Mouse (Mus musculus) embryo, embryonic 10.5 days (tissue): ENCODE data around the gene Pafah1b1.

ENCODE experiments used
- DNase-seq: peaks from one replicate; pipeline ENCODE4 v3.0.0-alpha.2; 2015; ENCODE audit warnings: low spot score

Gene Pafah1b1

DNA sequence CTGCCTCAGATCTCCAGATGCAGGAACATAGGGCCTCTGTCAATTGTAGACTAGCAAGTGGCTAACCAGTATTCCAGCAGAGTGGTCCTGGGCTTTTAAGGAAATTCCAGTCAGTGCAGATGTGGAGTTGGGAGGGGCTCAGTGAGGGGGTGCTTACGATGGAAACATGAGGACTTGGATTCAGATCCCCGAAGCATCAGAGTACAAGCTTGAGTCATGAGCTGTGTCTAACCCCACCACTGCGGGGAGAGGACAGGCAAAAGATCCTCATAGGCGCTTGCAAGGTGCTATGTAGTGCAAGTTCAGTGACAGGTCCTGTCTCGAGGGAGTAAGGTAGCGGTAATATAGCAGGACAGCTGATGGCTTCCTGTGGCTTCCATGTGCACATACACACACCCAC is 62.2 kb downstream of the Pafah1b1 start:
- DNase-seq, result no peak

DNA sequence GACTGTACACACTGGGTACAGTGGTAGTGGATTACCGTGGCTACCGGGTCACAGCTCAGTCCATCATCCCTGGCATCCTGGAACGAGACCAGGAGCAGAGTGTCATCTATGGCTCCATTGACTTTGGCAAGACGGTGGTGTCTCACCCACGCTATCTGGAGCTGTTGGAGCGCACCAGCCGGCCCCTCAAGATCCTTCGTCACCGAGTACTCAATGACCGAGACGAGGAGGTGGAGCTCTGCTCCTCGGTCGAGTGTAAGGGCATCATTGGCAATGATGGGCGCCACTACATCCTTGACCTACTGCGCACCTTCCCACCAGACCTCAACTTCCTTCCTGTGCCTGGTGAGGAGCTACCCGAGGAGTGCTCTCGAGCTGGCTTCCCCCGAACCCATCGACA is 62.8 kb downstream of the Pafah1b1 start:
- DNase-seq, result no peak

DNA sequence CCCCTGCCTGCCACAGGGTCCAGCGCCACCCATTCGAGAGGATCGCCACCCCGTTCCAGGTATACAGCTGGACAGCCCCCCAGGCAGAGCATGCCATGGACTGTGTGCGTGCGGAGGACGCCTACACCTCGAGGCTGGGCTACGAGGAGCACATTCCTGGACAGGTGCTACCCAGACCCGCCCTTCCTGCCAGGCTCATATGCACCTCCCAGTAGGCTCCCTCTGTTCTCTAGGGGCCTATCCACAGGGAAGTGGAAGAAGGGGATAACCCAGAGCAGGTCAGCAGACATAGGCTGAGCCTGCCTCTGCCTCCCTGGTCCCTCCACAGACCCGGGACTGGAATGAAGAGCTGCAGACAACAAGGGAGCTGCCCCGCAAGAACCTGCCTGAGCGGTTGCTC is 64.1 kb downstream of the Pafah1b1 start:
- no peak for DNase-seq

DNA sequence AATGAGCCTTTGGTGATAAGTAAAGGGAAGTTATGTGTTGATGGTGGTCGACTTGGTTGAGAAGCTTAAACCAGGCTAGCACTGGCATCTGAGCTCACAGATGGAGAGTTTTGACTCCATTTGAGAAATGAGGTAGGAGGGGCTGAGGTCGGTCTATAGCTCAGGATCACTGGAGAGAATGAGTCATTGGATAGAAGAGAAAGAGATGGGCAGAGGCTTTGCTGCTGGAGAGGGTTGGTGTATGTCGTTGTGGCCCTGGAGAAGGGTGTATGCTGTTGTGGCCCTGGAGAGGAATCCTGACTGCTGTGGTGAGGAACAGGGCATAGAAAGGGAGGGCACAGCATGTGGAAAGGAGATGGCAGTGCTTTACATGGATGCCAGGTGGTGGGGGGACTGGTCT is 68.5 kb downstream of the Pafah1b1 start:
- no peak for DNase-seq

DNA sequence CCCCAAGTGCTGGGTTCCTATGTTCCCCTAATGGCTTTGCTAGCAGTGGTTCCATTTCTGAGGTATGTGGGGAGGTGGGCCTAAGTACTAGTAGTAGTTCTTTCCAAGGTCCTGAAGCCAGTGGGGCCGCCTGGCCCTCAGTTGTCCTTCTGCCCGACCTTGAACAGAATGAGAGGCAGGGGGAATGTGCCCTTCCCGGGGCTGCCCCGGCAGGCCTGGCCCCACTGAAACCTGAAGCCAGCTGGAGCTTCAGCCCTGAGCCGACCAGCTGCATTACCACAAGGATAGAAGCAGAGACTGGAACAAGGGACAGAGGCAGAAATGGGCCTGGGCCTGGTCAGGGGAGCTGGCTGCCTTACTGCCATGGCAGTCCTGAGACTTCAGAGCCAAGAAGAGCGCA is 71.1 kb downstream of the Pafah1b1 start:
- DNase-seq, result no peak

DNA sequence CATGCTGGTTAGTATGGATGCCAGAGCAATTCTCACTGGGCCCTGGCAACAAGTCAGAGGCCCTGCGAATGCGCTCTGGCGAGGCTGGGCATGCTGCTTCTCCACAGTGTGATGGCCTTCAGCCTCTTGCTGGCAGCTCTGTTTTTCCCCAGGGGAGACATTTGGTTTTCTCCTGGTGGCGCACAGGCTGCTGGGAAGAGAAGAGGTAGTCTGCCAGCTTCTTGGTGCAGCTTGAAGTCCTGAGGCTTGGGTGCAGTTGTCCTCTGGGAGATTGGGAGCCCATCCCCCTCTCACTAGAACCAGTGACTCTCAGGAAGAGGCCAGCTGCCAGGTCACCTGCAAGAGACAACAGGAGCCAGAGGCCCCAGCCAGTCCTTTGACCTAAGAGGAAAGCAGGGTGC is 71.7 kb downstream of the Pafah1b1 start:
- DNase-seq, result no peak

DNA sequence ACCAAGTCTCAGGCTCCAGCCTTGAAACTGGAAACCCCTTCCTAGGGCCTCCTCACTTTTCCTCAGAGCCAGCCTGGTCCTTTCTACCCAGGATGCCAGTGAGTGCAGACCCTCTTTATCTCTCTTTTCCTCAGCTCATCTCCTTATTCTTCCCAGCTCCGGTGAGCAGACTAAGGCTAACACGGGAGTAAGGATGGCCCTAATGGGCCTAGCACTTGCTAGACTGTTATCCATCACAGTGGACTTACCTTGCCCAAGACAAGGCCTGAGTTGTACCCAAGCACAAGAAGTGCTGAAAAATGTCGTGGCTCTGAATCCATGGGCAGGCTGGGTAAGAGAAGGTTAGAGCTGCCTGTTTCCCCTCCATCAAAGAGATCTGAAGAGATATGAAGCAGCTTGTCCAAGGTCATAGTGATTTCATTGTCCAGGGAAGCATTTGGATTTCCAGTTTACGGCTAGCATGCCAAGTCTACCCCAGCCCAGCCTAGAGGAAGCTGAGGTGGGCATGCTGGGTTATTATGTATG is 73.8 kb downstream of the Pafah1b1 start:
- no peak for DNase-seq

DNA sequence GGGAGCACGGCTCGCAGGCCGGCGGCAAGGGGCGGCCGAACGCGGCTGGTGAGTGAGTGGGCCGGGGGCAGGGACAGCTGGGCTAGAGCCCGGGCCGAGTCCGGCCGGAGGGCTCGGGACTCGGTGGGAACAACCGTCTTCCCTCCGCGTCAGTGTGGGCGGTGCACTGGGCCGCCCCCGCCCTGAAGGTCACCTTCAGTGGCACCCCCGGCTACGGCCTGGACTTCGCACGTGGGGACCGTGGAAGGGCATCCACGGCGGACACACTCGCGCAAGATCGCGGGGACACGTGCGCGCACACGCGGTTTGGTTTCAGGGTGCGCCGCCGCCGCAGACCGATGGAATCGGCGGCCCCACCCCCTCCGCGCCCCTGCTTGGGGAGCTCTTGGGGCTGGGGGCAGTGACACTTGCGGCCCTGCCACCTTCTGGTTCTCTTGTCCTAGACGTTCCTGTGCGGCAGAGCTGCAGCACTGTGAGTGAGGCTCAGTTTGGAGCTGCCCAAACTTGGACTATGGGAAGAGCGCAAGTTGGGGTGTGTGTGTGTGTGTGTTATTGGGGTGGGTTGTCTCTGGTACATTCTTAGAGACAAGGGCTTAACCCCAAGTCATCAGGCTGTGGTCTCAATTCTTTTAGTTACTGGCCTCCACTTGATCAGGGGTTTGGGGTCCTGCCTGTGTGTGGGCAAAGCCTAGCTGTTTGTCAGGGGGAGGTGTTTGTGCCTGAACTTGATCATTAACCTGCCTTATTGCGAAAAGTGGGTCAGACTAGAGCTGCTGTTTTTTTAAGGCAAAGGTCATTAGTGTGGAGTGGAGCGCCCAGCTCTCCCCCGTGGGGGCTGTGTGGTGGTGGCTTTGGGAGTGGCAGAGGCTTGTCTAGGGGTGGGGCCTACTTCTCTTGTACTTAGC is 74.6 kb downstream of the Pafah1b1 start:
- DNase-seq, result peak; percentile 24

DNA sequence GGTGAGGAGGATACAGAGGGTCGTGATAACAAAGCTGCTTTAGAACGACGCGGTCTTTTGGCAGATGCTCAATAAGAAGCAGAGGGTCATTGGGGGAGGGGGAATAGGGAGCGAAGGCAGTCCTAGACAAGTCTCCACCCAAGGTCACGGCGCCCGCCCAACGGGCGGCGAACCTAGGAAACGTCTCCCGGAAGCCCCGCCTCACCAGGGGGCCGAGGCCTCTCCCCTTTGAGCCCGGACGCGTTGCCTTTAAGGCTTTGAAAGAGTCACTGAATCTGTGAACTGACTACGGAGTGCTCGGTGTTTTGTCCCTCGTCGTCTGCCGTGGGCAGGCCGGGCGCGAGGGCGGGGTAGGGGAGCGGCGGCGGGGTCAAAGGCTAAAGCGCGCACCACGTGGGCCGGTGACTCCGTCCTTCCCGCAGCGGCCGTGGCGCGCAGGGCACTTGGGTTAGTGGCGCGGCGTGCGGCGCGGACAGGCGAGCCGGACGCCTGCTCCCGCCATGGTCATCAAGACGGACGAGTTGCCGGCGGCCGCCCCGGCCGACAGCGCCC is 75.3 kb downstream of the Pafah1b1 start, which contains the start of gene Cluh:
TSS of gene Cluh (plus strand) at position 401 of the 552 bp plus-strand sequence.
- peak; percentile 97 for DNase-seq

DNA sequence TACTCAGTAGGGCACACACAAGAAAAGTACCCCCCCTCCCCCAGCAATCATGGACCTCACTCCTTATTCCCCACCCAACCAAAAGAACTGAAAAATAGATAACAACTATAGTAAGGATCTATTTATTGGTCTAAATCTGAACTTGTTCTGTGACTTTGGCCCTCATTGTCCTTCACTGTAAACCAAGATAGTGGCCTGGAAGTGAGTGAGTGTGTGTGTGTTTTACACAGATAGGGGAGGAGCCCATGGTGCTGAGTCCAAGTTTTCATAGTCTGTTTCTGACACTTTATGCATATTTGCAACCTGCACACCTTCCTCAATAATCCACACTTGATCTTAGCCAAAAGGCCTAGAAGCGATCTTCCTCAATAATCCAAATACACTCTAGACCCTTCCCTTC is 75.8 kb downstream of the Pafah1b1 start:
- no peak for DNase-seq

DNA sequence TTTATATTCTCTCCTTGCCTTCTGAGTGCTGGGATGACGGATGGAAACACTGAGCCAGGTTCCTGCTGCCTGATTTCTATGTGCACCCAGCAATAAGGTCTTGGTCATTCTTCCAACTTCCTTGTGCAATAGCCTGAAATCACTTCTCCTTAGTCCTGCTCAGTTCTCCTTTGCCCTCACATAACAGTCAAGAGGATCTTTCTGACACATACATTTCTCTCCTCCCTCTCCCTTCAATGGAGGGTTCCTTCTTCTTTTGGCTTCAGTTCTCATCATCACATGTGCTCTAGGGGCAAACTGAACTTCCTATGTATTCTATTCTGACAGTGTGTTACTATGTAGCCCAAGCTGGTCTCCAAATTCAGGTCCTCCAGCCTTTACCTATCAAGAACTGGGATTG is 76.5 kb downstream of the Pafah1b1 start:
- no peak for DNase-seq

DNA sequence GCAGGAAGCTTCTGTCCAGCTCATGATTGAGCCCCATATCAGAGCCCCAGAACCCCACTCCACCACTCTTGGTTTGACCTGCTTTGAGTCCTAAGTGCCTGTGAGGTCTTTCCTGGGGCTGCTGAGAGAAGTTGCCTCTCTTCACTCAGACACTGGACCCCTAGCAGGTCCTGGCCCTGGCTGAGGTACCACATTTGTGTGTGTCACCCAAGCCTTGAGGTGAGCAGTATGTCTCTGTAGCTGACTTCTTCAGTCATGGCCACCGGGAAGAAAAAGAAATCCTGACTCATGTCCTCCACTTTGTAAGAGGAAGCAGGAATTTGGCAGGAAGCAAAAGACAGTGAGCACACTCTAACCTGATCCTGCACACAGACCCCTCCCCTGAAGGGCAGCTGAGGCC is 84.8 kb downstream of the Pafah1b1 start:
- DNase-seq, result no peak

DNA sequence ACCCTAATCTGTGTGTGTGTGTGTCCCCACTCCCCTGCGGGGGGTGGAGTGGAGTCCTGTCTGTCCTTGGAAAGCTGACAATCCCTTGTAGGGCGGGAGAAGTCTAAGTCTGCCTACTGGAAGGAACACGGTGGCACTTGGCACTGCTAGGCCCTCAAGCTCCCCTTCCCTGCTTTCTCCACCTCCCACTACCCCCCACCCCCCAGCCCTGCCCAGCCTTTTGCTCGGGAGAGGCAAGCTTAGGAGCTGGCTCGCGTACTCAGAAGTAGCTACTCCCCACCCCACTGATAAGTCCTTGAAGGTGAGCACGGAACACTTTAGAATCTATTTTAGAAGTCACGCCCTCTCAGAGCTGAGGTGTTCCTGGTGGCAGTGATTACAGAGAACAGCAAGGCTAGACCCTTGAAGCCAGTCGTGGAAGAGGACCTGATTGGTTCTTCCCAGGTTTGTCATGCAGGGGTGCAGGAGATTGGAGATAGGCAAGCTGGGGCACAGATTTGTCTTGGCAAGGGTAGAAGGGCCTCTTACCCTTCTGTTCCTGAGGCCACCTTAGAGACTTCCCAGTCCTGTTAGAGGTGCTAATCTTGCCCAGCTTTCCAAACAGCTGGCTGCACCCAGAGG is 85.6 kb downstream of the Pafah1b1 start:
- no peak for DNase-seq

DNA sequence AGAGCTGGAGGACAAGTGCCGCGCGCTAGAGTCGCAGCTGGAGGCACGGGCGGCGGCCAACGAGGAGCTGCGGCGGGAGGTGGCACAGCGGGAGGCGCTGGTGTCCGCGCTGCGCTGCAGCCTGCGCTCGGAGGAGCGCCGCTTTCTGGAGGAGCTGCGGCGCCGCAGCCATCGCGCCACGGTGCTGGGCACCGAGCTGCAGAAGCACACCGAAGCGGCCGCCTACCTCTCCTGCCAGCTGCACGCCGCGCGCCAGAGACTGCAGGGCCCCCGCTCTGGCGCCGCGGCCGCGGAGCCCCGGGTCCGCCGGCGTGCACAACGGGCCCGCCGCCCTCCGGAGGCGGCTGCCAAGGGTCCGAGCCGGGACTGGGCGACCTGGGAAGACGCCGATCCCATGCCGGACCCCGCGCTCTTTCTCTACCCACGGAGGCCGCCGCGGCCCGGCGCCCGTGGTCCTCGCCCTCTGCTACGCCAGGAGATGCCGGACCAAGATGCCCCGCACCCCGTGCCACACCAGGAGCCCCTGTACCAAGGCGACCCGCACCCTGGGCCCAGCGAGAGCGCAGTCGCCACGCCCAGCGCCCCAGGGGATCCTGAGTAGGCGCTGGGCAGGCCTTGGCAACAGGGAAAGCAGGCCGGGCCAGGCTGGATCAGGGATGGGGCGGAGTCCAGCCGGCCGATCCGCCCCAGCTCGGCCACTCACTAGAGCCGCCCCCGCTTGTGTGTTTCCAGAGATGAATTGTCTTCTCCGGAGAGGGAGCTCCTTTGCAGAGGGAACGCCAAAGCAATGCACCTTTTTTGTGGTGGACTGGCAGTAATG is 86.3 kb downstream of the Pafah1b1 start:
- DNase-seq, result peak; percentile 83

DNA sequence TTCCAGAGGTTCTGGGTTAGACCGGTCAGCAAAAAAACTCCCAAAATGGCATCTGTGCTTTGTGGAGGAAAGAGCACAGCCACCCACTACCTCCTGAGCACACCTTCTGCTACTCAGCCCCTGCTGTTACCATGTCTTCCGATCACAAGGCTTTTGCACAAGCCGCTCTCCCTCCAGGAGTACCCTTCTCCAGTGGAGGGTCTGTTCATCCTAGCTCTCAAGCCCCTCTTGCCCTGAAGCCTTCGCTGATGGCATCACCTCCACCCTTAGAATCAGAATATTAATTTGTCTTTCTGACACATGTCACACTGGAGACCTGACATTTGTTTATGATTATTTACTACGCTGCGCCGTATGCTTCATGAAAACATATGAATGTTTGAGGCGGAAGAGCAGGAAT is 87.0 kb downstream of the Pafah1b1 start:
- no peak for DNase-seq

DNA sequence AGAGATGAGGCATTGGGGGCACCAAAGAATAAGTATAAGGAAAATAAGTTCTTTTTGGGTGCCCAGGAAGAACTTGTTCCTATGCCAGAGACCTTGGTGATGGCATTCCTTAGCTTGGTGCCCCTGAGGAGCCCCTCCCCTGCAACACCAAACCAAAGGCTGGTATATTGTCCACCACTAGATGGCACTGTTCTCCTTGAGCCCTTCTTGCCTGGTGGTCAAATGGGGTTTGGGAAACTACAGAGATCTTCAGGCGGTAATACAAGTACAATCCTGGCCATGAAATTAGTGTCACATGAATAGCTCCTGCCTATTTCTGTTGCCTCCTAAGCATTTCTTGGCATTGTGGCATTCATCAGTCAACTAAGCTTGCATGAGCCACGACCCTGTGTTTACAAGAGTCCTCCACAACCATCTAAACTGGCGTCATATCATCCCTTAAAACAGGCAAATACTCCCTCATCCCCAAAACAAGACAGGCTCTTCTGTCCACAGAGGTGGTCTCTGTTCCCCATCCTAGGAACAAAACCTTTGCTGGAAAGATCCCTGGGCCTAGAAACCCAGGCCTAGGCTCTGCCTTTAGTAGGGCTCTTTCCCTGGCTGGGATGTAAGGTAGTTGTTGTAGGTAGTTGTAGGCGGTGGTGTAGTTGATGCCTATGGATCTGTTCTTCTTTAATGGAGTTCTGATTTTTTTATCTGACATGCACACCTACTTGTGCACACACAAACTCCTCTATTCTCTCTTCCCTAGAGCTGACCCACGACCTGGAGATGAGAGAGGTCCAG is 89.8 kb downstream of the Pafah1b1 start:
- DNase-seq, result peak; percentile 94

DNA sequence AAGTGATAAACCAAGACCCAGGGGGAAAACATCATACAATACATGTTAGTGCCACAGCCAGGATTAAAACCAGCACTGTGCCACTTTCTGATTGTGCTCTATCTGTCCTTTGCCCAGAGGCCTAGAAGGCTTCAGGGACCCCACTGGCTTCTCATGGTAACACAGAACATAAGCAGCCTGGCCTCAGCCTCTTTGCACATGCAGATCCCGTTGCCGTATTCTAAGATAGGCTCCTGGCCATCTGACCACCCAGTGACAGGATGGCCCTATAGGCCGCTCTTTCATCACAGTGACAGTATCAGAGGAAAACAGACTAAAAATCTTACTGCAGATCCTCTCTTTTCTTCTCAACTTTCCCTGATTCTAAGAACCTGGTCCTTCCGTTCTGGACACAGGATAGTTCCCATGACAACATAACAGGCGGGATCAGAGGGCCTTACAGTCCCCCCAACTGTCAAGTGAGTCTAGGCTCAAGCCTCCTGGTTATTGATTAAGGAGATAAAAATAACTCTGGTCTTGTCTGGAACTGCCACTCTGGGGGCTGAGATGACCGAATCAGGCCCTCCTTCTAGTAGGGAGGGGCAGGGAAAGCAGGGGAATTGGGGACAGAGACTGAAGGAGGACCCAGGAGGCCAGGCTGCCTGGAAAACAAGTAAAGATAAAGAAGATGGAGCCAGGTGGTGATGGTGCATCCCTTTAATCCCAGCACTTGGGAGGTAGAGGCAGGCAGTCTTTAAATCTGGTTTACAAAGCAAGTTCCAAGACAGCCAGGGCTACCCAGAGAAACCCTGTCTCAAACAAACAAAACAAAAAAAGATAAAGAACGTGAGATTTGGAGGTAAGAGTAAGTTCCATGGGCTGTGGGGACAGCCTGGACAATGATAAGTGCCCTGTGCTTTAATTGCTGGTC is 92.3 kb downstream of the Pafah1b1 start:
- no peak for DNase-seq

DNA sequence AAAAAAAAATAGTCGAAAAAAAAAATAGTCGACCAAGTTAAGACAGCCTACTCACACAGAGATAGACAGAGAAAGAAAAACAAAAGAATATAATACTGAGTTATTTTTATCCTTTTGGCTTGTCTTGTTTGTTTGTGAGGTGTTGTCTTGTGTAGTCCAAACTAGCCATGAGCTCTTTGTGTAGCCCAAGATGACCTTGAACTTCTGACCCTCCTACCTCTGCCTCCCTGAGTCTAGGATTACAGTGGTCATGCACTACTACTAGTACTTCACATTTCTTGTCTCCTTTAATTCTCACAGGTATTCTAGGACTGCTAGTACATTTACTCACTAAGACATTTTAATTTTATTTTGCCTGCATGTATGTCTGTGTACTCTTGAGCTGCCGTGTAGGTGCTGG is 97.0 kb downstream of the Pafah1b1 start:
- DNase-seq, result no peak

DNA sequence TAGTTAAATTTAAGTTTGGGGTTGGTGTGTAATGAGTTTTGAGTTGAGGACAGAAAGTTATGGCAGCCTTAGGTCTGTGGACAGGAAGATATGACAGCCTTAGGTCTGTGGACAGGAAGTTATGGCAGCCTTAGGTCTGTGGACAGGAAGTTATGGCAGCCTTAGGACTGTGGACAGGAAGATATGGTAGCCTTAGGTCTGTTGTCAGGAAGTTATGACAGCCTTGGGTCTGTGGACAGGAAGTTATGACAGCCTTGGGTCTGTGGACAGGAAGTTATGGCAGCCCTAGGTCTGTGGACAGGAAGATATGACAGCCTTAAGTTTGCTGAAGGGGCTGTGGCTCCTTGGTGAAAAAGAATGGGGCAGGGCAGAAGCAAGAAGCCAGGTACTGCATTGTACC is 99.1 kb downstream of the Pafah1b1 start:
- no peak for DNase-seq
